ENCODE assay signal across 8 mouse cellular contexts in genomic region chr10:128092506-128093495, GRCm38 (mm10). TPM values are rescaled to one million over a fixed set of nuclear protein-coding genes. Genes with fewer than 3 reads are reported as not detected.
A peak's percentile ranks its signal among the peaks of the same experiment; 100 is the strongest.
DNase-seq lines count a peak whose midpoint lies in the region; ATAC-seq and TF ChIP-seq lines count a peak whose summit lies in the region.

No protein-coding gene starts in this region.

- peak overlapping the region; percentile 95 for H3K4me2 ChIP-seq in embryonic facial prominence, embryonic 14.5 days (ENCODE audit: low read depth, low read length)
- peak overlapping the region; percentile 92 for H3K4me2 ChIP-seq in kidney, embryonic 14.5 days (replicated peaks; ENCODE audit: low read depth, low read length)
- H3K4me2 ChIP-seq in liver, embryonic 13.5 days = peak overlapping the region; percentile 95
- H3K4me2 ChIP-seq in stomach, embryonic 15.5 days = peak overlapping the region; percentile 86

- no peaks in the 10 kb centered on the region for H3K27me3 ChIP-seq in embryonic facial prominence, embryonic 14.5 days (replicated peaks; ENCODE audit: control insufficient read depth, insufficient read depth, low read length)
- no peaks in the 10 kb centered on the region for H3K27me3 ChIP-seq in kidney, embryonic 14.5 days (ENCODE audit: control insufficient read depth, insufficient read depth, low read length)
- no peaks in the 10 kb centered on the region for H3K27me3 ChIP-seq in liver, embryonic 13.5 days
- H3K27me3 ChIP-seq in stomach, embryonic 15.5 days (replicated peaks) = no peaks in the 10 kb centered on the region

- H3K4me3 ChIP-seq in bone marrow, adult 2 months (replicated peaks; ENCODE audit: control insufficient read depth, low read depth, low read length) = peak overlapping the region; percentile 90
- H3K4me3 ChIP-seq in embryonic facial prominence, embryonic 14.5 days (ENCODE audit: low read depth, low read length) = peak overlapping the region; percentile 84
- H3K4me3 ChIP-seq in kidney, embryonic 14.5 days (ENCODE audit: low read length) = peak overlapping the region; percentile 68
- peak overlapping the region; percentile 96 for H3K4me3 ChIP-seq in liver, embryonic 13.5 days (replicated peaks)
- H3K4me3 ChIP-seq in stomach, embryonic 15.5 days (replicated peaks) = peak overlapping the region; percentile 79

- peak overlapping the region; percentile 78 for H3K9ac ChIP-seq in embryonic facial prominence, embryonic 14.5 days (ENCODE audit: low read depth, low read length)
- H3K9ac ChIP-seq in kidney, embryonic 14.5 days (ENCODE audit: low read depth, low read length) = peak overlapping the region; percentile 72
- H3K9ac ChIP-seq in liver, embryonic 13.5 days = peak overlapping the region; percentile 97
- H3K9ac ChIP-seq in stomach, embryonic 15.5 days = peak overlapping the region; percentile 65

- DNase-seq in A20 (ENCODE audit: low read depth, low spot score) = peak; percentile 90
- peak; percentile 85 for DNase-seq in embryonic facial prominence, embryonic 14.5 days (ENCODE audit: low spot score)
- DNase-seq in heart, adult 8-10 months (ENCODE audit: low spot score) = peak; percentile 81
- peak; percentile 75 for DNase-seq in liver, embryonic 13.5 days
- DNase-seq in neural tube, embryonic 10.5 days (ENCODE audit: extremely low spot score, low spot score) = peak; percentile 81

- peak overlapping the region; percentile 95 for H3K27ac ChIP-seq in bone marrow, adult 2 months (ENCODE audit: control insufficient read depth, insufficient read depth, low read depth, low read length, poor library complexity)
- peak overlapping the region; percentile 89 for H3K27ac ChIP-seq in embryonic facial prominence, embryonic 14.5 days (replicated peaks; ENCODE audit: low read depth, low read length)
- peak overlapping the region; percentile 93 for H3K27ac ChIP-seq in kidney, embryonic 14.5 days (ENCODE audit: low read depth, low read length)
- peak overlapping the region; percentile 98 for H3K27ac ChIP-seq in liver, embryonic 13.5 days
- peak overlapping the region; percentile 95 for H3K27ac ChIP-seq in stomach, embryonic 15.5 days

- peaks cover 29% of the 10 kb centered on the region for H3K36me3 ChIP-seq in embryonic facial prominence, embryonic 14.5 days (ENCODE audit: control insufficient read depth, insufficient read depth, low read length)
- H3K36me3 ChIP-seq in kidney, embryonic 14.5 days (ENCODE audit: control insufficient read depth, insufficient read depth, low read length) = peaks cover 27% of the 10 kb centered on the region
- H3K36me3 ChIP-seq in liver, embryonic 13.5 days = peaks cover 30% of the 10 kb centered on the region
- H3K36me3 ChIP-seq in stomach, embryonic 15.5 days = peaks cover 23% of the 10 kb centered on the region

- peaks cover 4% of the 10 kb centered on the region for H3K4me1 ChIP-seq in bone marrow, adult 2 months (ENCODE audit: control insufficient read depth, insufficient read depth, low read length)
- H3K4me1 ChIP-seq in embryonic facial prominence, embryonic 14.5 days (ENCODE audit: control insufficient read depth, insufficient read depth, low read length) = peaks cover 30% of the 10 kb centered on the region
- peaks cover 38% of the 10 kb centered on the region for H3K4me1 ChIP-seq in kidney, embryonic 14.5 days (ENCODE audit: control insufficient read depth, insufficient read depth, low read length)
- H3K4me1 ChIP-seq in liver, embryonic 13.5 days (replicated peaks) = peaks cover 80% of the 10 kb centered on the region
- H3K4me1 ChIP-seq in stomach, embryonic 15.5 days = peaks cover 44% of the 10 kb centered on the region

- peak; percentile 27 for ATAC-seq in embryonic facial prominence, embryonic 14.5 days (ENCODE audit: low read depth)
- peak; percentile 60 for ATAC-seq in kidney, embryonic 14.5 days (ENCODE audit: low FRiP score, low TSS enrichment)
- peak; percentile 27 for ATAC-seq in liver, embryonic 13.5 days (ENCODE audit: low read depth)
- peak; percentile 46 for ATAC-seq in stomach, embryonic 15.5 days (ENCODE audit: insufficient read depth, low FRiP score, low read depth)

- peak; percentile 32; the same call in 1 of the 2 replicates for TF ChIP-seq CTCF in bone marrow, adult 2 months (IDR thresholded peaks at IDR 0.05; ENCODE audit: control insufficient read depth, insufficient read depth, low read length)

- WGBS in bone marrow, adult 2 months = under 1% methylated on average over 67 of the region's 88 CpGs
- WGBS in embryonic facial prominence, embryonic 14.5 days = under 1% methylated on average over 58 of the region's 88 CpGs
- WGBS in kidney, embryonic 14.5 days = 1% methylated on average over 62 of the region's 88 CpGs
- WGBS in liver, embryonic 13.5 days (ENCODE audit: insufficient replicate concordance) = under 1% methylated on average over 79 of the region's 88 CpGs
- WGBS in stomach, embryonic 15.5 days = under 1% methylated on average over 67 of the region's 88 CpGs

- TF ChIP-seq POLR2A in bone marrow, adult 2 months (IDR thresholded peaks at IDR 0.05; ENCODE audit: borderline replicate concordance, control insufficient read depth, low read depth, low read length) = peak; percentile 22; the same call in 1 of the 2 replicates

- H3K9me3 ChIP-seq in embryonic facial prominence, embryonic 14.5 days (ENCODE audit: control insufficient read depth, low read length) = no peaks in the 10 kb centered on the region
- H3K9me3 ChIP-seq in kidney, embryonic 14.5 days (ENCODE audit: control insufficient read depth, low read length) = no peaks in the 10 kb centered on the region
- H3K9me3 ChIP-seq in liver, embryonic 13.5 days (replicated peaks) = no peaks in the 10 kb centered on the region
- H3K9me3 ChIP-seq in stomach, embryonic 15.5 days = no peaks in the 10 kb centered on the region

RNA-seq across cellular contexts. Expression of gene Baz2a, which starts 1.4 kb away (rescaled TPM):
- polyA plus RNA-seq in bone marrow, adult 2 months (2011; ENCODE audit: insufficient read depth, insufficient read length, low replicate concordance, missing spikeins) = 31.8 and 64.0 TPM in 2 replicates
- 15.7 and 18.8 TPM in 2 replicates for polyA plus RNA-seq in embryonic facial prominence, embryonic 14.5 days (2014; fragmentation: Nextera tagmentation; extraction: Ambion mirVana)
- total RNA-seq in heart, adult 8-10 months (2022) = 10 to 100 TPM; 21.3 to 22.8 (median 22.1) TPM
- 17.6 and 33.7 TPM in 2 replicates for polyA plus RNA-seq in kidney, embryonic 14.5 days (2014; fragmentation: Nextera tagmentation; extraction: Ambion mirVana)
- polyA plus RNA-seq in liver, embryonic 13.5 days (2015; fragmentation: Nextera tagmentation; extraction: Ambion mirVana) = 5.8 and 6.7 TPM in 2 replicates
- polyA plus RNA-seq in stomach, embryonic 15.5 days (2015; fragmentation: Nextera tagmentation; extraction: Ambion mirVana) = 10.1 and 11.7 TPM in 2 replicates

RNA-seq across cellular contexts. Expression of gene Atp5b, which starts 9.7 kb away (rescaled TPM):
- polyA plus RNA-seq in bone marrow, adult 2 months (2011; ENCODE audit: insufficient read depth, insufficient read length, low replicate concordance, missing spikeins) = 369 and 567 TPM in 2 replicates
- polyA plus RNA-seq in embryonic facial prominence, embryonic 14.5 days (2014; fragmentation: Nextera tagmentation; extraction: Ambion mirVana) = 2,069 and 2,210 TPM in 2 replicates
- total RNA-seq in heart, adult 8-10 months (2022) = 1,000 to 10,000 TPM; 7,887 to 9,725 (median 8,934) TPM
- polyA plus RNA-seq in kidney, embryonic 14.5 days (2014; fragmentation: Nextera tagmentation; extraction: Ambion mirVana) = 2,294 and 2,764 TPM in 2 replicates
- 2,036 and 2,215 TPM in 2 replicates for polyA plus RNA-seq in liver, embryonic 13.5 days (2015; fragmentation: Nextera tagmentation; extraction: Ambion mirVana)
- 2,393 and 2,495 TPM in 2 replicates for polyA plus RNA-seq in stomach, embryonic 15.5 days (2015; fragmentation: Nextera tagmentation; extraction: Ambion mirVana)

RNA-seq across cellular contexts. Expression of gene Ptges3, which starts 34.0 kb away (rescaled TPM):
- 102 and 168 TPM in 2 replicates for polyA plus RNA-seq in bone marrow, adult 2 months (2011; ENCODE audit: insufficient read depth, insufficient read length, low replicate concordance, missing spikeins)
- 450 and 475 TPM in 2 replicates for polyA plus RNA-seq in embryonic facial prominence, embryonic 14.5 days (2014; fragmentation: Nextera tagmentation; extraction: Ambion mirVana)
- total RNA-seq in heart, adult 8-10 months (2022) = 100 to 1,000 TPM in 1 of 4 experiments, 10 to 100 TPM in 3; 77.8 to 104 (median 91.6) TPM
- polyA plus RNA-seq in kidney, embryonic 14.5 days (2014; fragmentation: Nextera tagmentation; extraction: Ambion mirVana) = 566 and 622 TPM in 2 replicates
- polyA plus RNA-seq in liver, embryonic 13.5 days (2015; fragmentation: Nextera tagmentation; extraction: Ambion mirVana) = 380 and 439 TPM in 2 replicates
- polyA plus RNA-seq in stomach, embryonic 15.5 days (2015; fragmentation: Nextera tagmentation; extraction: Ambion mirVana) = 522 and 529 TPM in 2 replicates

RNA-seq across cellular contexts. Expression of gene Naca, which starts 57.4 kb away (rescaled TPM):
- polyA plus RNA-seq in bone marrow, adult 2 months (2011; ENCODE audit: insufficient read depth, insufficient read length, low replicate concordance, missing spikeins) = 429 and 585 TPM in 2 replicates
- polyA plus RNA-seq in embryonic facial prominence, embryonic 14.5 days (2014; fragmentation: Nextera tagmentation; extraction: Ambion mirVana) = 847 and 859 TPM in 2 replicates
- 100 to 1,000 TPM; 503 to 580 (median 537) TPM for total RNA-seq in heart, adult 8-10 months (2022)
- polyA plus RNA-seq in kidney, embryonic 14.5 days (2014; fragmentation: Nextera tagmentation; extraction: Ambion mirVana) = 967 and 1,287 TPM in 2 replicates
- polyA plus RNA-seq in liver, embryonic 13.5 days (2015; fragmentation: Nextera tagmentation; extraction: Ambion mirVana) = 599 and 646 TPM in 2 replicates
- polyA plus RNA-seq in stomach, embryonic 15.5 days (2015; fragmentation: Nextera tagmentation; extraction: Ambion mirVana) = 639 and 789 TPM in 2 replicates

Comparison
In these comparisons a context has a peak if more than half of its experiments do, and no peak if none do; other contexts are left out.
1. Peak in every context shown above with its lines: DNase-seq, ATAC-seq, H3K4me3 ChIP-seq and H3K27ac ChIP-seq.